Comparison of ENCODE assay signal across 7 mouse cellular contexts in genomic region chr6:21986660-21987331, GRCm38 (mm10). TPM values are rescaled to one million over a fixed set of nuclear protein-coding genes. Genes with fewer than 3 reads are reported as not detected.
DNase-seq lines count a peak whose midpoint lies in the region; ATAC-seq lines count a peak whose summit lies in the region.

No protein-coding gene starts in this region.

- no peaks in the 10 kb centered on the region for H3K9me3 ChIP-seq in embryonic facial prominence, embryonic 14.5 days (ENCODE audit: control insufficient read depth, low read length)
- no peaks in the 10 kb centered on the region for H3K9me3 ChIP-seq in heart, embryonic 16.5 days (replicated peaks; ENCODE audit: control insufficient read depth, low read length)
- no peaks in the 10 kb centered on the region for H3K9me3 ChIP-seq in midbrain, embryonic 14.5 days (ENCODE audit: control insufficient read depth, low read length)

- DNase-seq in adrenal gland, postnatal 25 days, result peak; percentile 62
- DNase-seq in embryonic facial prominence, embryonic 14.5 days (ENCODE audit: low spot score), result peak; percentile 41
- DNase-seq in kidney, postnatal 25 days, result peak; percentile 60 to 70
- DNase-seq in midbrain, embryonic 14.5 days, result peak; percentile 11
- DNase-seq in layer of hippocampus, postnatal 10 days (ENCODE audit: low spot score in 2 of 2), result no peak

- H3K4me2 ChIP-seq in embryonic facial prominence, embryonic 14.5 days (ENCODE audit: low read depth, low read length), result peak overlapping the region; percentile 67
- H3K4me2 ChIP-seq in heart, embryonic 16.5 days (ENCODE audit: low read depth, low read length), result peak overlapping the region; percentile 80
- H3K4me2 ChIP-seq in midbrain, embryonic 14.5 days (ENCODE audit: low read length), result peak overlapping the region; percentile 95

- peaks cover 6% of the 10 kb centered on the region; the same call in 1 of the 2 replicates for H3K4me1 ChIP-seq in embryonic facial prominence, embryonic 14.5 days (ENCODE audit: control insufficient read depth, insufficient read depth, low read length)
- 0 out of 2 replicates have a peak, but pooled peaks cover 3% of the 10 kb centered on the region for H3K4me1 ChIP-seq in heart, embryonic 16.5 days (ENCODE audit: control insufficient read depth, insufficient read depth, low read length)
- H3K4me1 ChIP-seq in midbrain, embryonic 14.5 days (ENCODE audit: control insufficient read depth, insufficient read depth, low read length), result peaks cover 14% of the 10 kb centered on the region; the same call in 1 of the 2 replicates

- peak overlapping the region; percentile 86 for H3K27ac ChIP-seq in embryonic facial prominence, embryonic 14.5 days (replicated peaks; ENCODE audit: low read depth, low read length)
- peak overlapping the region; percentile 64 for H3K27ac ChIP-seq in heart, embryonic 16.5 days (ENCODE audit: low read length)
- H3K27ac ChIP-seq in midbrain, embryonic 14.5 days (replicated peaks; ENCODE audit: low read depth, low read length), result no peak overlapping the region

- peak overlapping the region; percentile 76 for H3K9ac ChIP-seq in embryonic facial prominence, embryonic 14.5 days (ENCODE audit: low read depth, low read length)
- peak overlapping the region; percentile 65 for H3K9ac ChIP-seq in heart, embryonic 16.5 days (ENCODE audit: low read length)
- H3K9ac ChIP-seq in midbrain, embryonic 14.5 days (replicated peaks; ENCODE audit: low read length), result no peak overlapping the region

- ATAC-seq in embryonic facial prominence, embryonic 14.5 days (ENCODE audit: low read depth), result no peak
- no peak for ATAC-seq in heart, embryonic 16.5 days (replicated peaks; ENCODE audit: extremely low read depth, insufficient read depth, low FRiP score)
- no peak for ATAC-seq in midbrain, embryonic 14.5 days (ENCODE audit: low FRiP score, low TSS enrichment)
- no peak for ATAC-seq in megakaryocyte progenitor cell, adult 5-6 weeks (replicated peaks; ENCODE audit: poor library complexity)

- no peaks in the 10 kb centered on the region for H3K27me3 ChIP-seq in embryonic facial prominence, embryonic 14.5 days (replicated peaks; ENCODE audit: control insufficient read depth, insufficient read depth, low read length)
- no peaks in the 10 kb centered on the region for H3K27me3 ChIP-seq in heart, embryonic 16.5 days (ENCODE audit: control insufficient read depth, insufficient read depth, low read length)
- H3K27me3 ChIP-seq in midbrain, embryonic 14.5 days (ENCODE audit: control insufficient read depth, insufficient read depth, low read length), result peaks cover 25% of the 10 kb centered on the region

- 6% methylated on average over 24 of the region's 24 CpGs for WGBS in embryonic facial prominence, embryonic 14.5 days
- 7% methylated on average over 24 of the region's 24 CpGs for WGBS in heart, embryonic 16.5 days
- whole genome bisulfite sequencing in midbrain, embryonic 14.5 days, result 9% methylated on average over 24 of the region's 24 CpGs

- peak overlapping the region; percentile 57 for H3K4me3 ChIP-seq in embryonic facial prominence, embryonic 14.5 days (ENCODE audit: low read depth, low read length)
- H3K4me3 ChIP-seq in heart, embryonic 16.5 days (ENCODE audit: low read length), result peak overlapping the region; percentile 58
- H3K4me3 ChIP-seq in midbrain, embryonic 14.5 days (replicated peaks; ENCODE audit: low read depth, low read length), result peak overlapping the region; percentile 41

- H3K36me3 ChIP-seq in embryonic facial prominence, embryonic 14.5 days (ENCODE audit: control insufficient read depth, insufficient read depth, low read length), result no peaks in the 10 kb centered on the region
- H3K36me3 ChIP-seq in heart, embryonic 16.5 days (ENCODE audit: control insufficient read depth, insufficient read depth), result no peaks in the 10 kb centered on the region
- no peaks in the 10 kb centered on the region for H3K36me3 ChIP-seq in midbrain, embryonic 14.5 days (ENCODE audit: control insufficient read depth, insufficient read depth, low read length)

RNA-seq across cellular contexts. Expression of gene Cped1, which starts 1.1 kb away (rescaled TPM):
- 30.4 and 39.5 TPM in 2 replicates for total RNA-seq in adrenal gland, postnatal 25 days (2021)
- polyA plus RNA-seq in embryonic facial prominence, embryonic 14.5 days (2014; fragmentation: Nextera tagmentation; extraction: Ambion mirVana), result 25.0 and 29.2 TPM in 2 replicates
- polyA plus RNA-seq in heart, embryonic 16.5 days (2015; fragmentation: Nextera tagmentation; extraction: Ambion mirVana), result 4.8 and 7.2 TPM in 2 replicates
- 0.46 and 4.9 TPM in 2 replicates for polyA plus RNA-seq in midbrain, embryonic 14.5 days (2014; fragmentation: Nextera tagmentation; extraction: Ambion mirVana)
- 1.1 and 6.0 TPM in 2 replicates for total RNA-seq in megakaryocyte progenitor cell, adult 5-6 weeks (2015)
- 1.2 and 3.2 TPM in 2 replicates for total RNA-seq in megakaryocyte progenitor cell, adult 5-6 weeks (2017)
- total RNA-seq in layer of hippocampus, postnatal 10 days (2021), result 1 to 10 TPM; 2.0 to 2.1 TPM

RNA-seq across cellular contexts. Expression of gene Ing3, which starts 37.4 kb away (rescaled TPM):
- total RNA-seq in adrenal gland, postnatal 25 days (2021), result 20.7 and 25.2 TPM in 2 replicates
- polyA plus RNA-seq in embryonic facial prominence, embryonic 14.5 days (2014; fragmentation: Nextera tagmentation; extraction: Ambion mirVana), result 44.2 and 50.0 TPM in 2 replicates
- 35.2 and 39.7 TPM in 2 replicates for polyA plus RNA-seq in heart, embryonic 16.5 days (2015; fragmentation: Nextera tagmentation; extraction: Ambion mirVana)
- polyA plus RNA-seq in midbrain, embryonic 14.5 days (2014; fragmentation: Nextera tagmentation; extraction: Ambion mirVana), result 50.5 and 50.9 TPM in 2 replicates
- total RNA-seq in megakaryocyte progenitor cell, adult 5-6 weeks (2015), result 42.9 and 46.0 TPM in 2 replicates
- total RNA-seq in megakaryocyte progenitor cell, adult 5-6 weeks (2017), result 33.5 and 36.3 TPM in 2 replicates
- 10 to 100 TPM; 18.0 to 25.3 TPM for total RNA-seq in layer of hippocampus, postnatal 10 days (2021)

Comparison
In these comparisons a context has a peak if more than half of its experiments do, and no peak if none do; other contexts are left out.
1. DNase-seq: peak in adrenal gland, postnatal 25 days (single experiment), embryonic facial prominence, embryonic 14.5 days (single experiment), kidney, postnatal 25 days (2 of 2) and midbrain, embryonic 14.5 days (single experiment); none in layer of hippocampus, postnatal 10 days (0 of 2).
2. Peak in every context shown above with its lines, with median percentiles within 50 percentile points of each other: H3K4me2 ChIP-seq and H3K4me3 ChIP-seq.